17 mouse cellular contexts compared by ENCODE assay signal in genomic region chr4:154630763-154631162, GRCm38 (mm10). TPM values are rescaled to one million over a fixed set of nuclear protein-coding genes. Genes with fewer than 3 reads are reported as not detected.
DNase-seq lines count a peak whose midpoint lies in the region; ATAC-seq and TF ChIP-seq lines count a peak whose summit lies in the region.
"Had no signal": no experiment of that assay in that cellular context is flagged by ENCODE, and none has a peak within 500 bp of the region (broad histone marks: within the 10 kb centered on the region; RNA-seq: fewer than 3 reads in every experiment).

No protein-coding gene starts in this region.

- peak overlapping the region; percentile 88; the same call in 1 of the 2 replicates for H3K4me2 ChIP-seq in heart, embryonic 13.5 days
- peak overlapping the region; percentile 90 for H3K4me2 ChIP-seq in lung, embryonic 14.5 days
- H3K4me2 ChIP-seq in forebrain, postnatal 0 days (ENCODE audit: low read depth), result peak overlapping the region; percentile 61; the same call in 1 of the 2 replicates
- H3K4me2 ChIP-seq in stomach, embryonic 14.5 days (replicated peaks; ENCODE audit: low read depth, low read length), result peak overlapping the region; percentile 14; the same call in 1 of the 2 replicates
- H3K4me2 ChIP-seq in midbrain, embryonic 13.5 days (replicated peaks), result no peak overlapping the region
- H3K4me2 ChIP-seq: midbrain, embryonic 11.5 days had no signal

- no peak overlapping the region for H3K27ac ChIP-seq in heart, embryonic 13.5 days (replicated peaks)
- H3K27ac ChIP-seq in lung, embryonic 14.5 days (ENCODE audit: low read depth), result peak overlapping the region; percentile 61
- no peak overlapping the region for H3K27ac ChIP-seq in forebrain, postnatal 0 days (ENCODE audit: low read depth, low read length)
- H3K27ac ChIP-seq in stomach, embryonic 14.5 days (ENCODE audit: low read length), result peak overlapping the region; percentile 27; the same call in 1 of the 2 replicates
- H3K27ac ChIP-seq in midbrain, embryonic 13.5 days, result no peak overlapping the region
- H3K27ac ChIP-seq: heart, adult 2 months had no signal

- H3K9me3 ChIP-seq in heart, embryonic 13.5 days, result no peaks in the 10 kb centered on the region
- H3K9me3 ChIP-seq in lung, embryonic 14.5 days (ENCODE audit: low read depth, low read length), result no peaks in the 10 kb centered on the region
- H3K9me3 ChIP-seq in forebrain, postnatal 0 days (ENCODE audit: low read length), result no peaks in the 10 kb centered on the region
- H3K9me3 ChIP-seq in stomach, embryonic 14.5 days (ENCODE audit: control insufficient read depth, low read depth, low read length), result no peaks in the 10 kb centered on the region
- no peaks in the 10 kb centered on the region for H3K9me3 ChIP-seq in midbrain, embryonic 13.5 days

- 44% methylated on average over 3 of the region's 3 CpGs for WGBS in heart, embryonic 13.5 days
- 40% methylated on average over 3 of the region's 3 CpGs for WGBS in lung, embryonic 14.5 days
- WGBS in lung, adult 2 months, result 32% methylated on average over 3 of the region's 3 CpGs
- WGBS in forebrain, postnatal 0 days, result 48% methylated on average over 3 of the region's 3 CpGs
- WGBS in stomach, embryonic 14.5 days, result 41% methylated on average over 3 of the region's 3 CpGs
- WGBS in midbrain, embryonic 13.5 days, result 60% methylated on average over 3 of the region's 3 CpGs

- no peaks in the 10 kb centered on the region for H3K36me3 ChIP-seq in heart, embryonic 13.5 days
- no peaks in the 10 kb centered on the region for H3K36me3 ChIP-seq in lung, embryonic 14.5 days (ENCODE audit: insufficient read depth)
- no peaks in the 10 kb centered on the region for H3K36me3 ChIP-seq in forebrain, postnatal 0 days (ENCODE audit: insufficient read depth)
- H3K36me3 ChIP-seq in stomach, embryonic 14.5 days (ENCODE audit: control insufficient read depth, insufficient read depth, low read length), result no peaks in the 10 kb centered on the region
- no peaks in the 10 kb centered on the region for H3K36me3 ChIP-seq in midbrain, embryonic 13.5 days

- ATAC-seq in heart, embryonic 13.5 days (ENCODE audit: extremely low read depth, insufficient number of reproducible peaks, low FRiP score, low TSS enrichment), result no peak
- ATAC-seq in lung, embryonic 14.5 days (ENCODE audit: insufficient read depth), result no peak
- ATAC-seq in forebrain, postnatal 0 days, result no peak
- ATAC-seq in stomach, embryonic 14.5 days (ENCODE audit: insufficient number of reproducible peaks, insufficient read depth, low FRiP score, low read depth), result 0 out of 2 replicates have a peak, but pooled peaks have one; percentile 20
- ATAC-seq in midbrain, embryonic 13.5 days, result no peak
- ATAC-seq: liver, postnatal 0 days had no signal

- peaks cover 82% of the 10 kb centered on the region for H3K4me1 ChIP-seq in heart, embryonic 13.5 days
- H3K4me1 ChIP-seq in lung, embryonic 14.5 days (ENCODE audit: insufficient read depth), result 0 out of 2 replicates have a peak, but pooled peaks cover 2% of the 10 kb centered on the region
- no peaks in the 10 kb centered on the region; the same call in 1 of the 2 replicates for H3K4me1 ChIP-seq in lung, adult 2 months (ENCODE audit: control insufficient read depth, insufficient read depth, low read length)
- peaks cover 9% of the 10 kb centered on the region; the same call in 1 of the 2 replicates for H3K4me1 ChIP-seq in forebrain, postnatal 0 days (ENCODE audit: insufficient read depth)
- H3K4me1 ChIP-seq in stomach, embryonic 14.5 days (ENCODE audit: control insufficient read depth, insufficient read depth, low read length), result peaks cover 13% of the 10 kb centered on the region; the same call in 1 of the 2 replicates
- H3K4me1 ChIP-seq in midbrain, embryonic 13.5 days (replicated peaks), result peaks cover 64% of the 10 kb centered on the region

- no peak overlapping the region for H3K4me3 ChIP-seq in heart, embryonic 13.5 days
- 0 out of 2 replicates have a peak overlapping the region, but pooled peaks have one; percentile 2 for H3K4me3 ChIP-seq in lung, embryonic 14.5 days (ENCODE audit: low read depth, low read length)
- no peak overlapping the region for H3K4me3 ChIP-seq in lung, adult 2 months (replicated peaks; ENCODE audit: extremely low read depth, low read depth, low read length)
- no peak overlapping the region for H3K4me3 ChIP-seq in forebrain, postnatal 0 days (ENCODE audit: low read depth, low read length)
- no peak overlapping the region for H3K4me3 ChIP-seq in stomach, embryonic 14.5 days (ENCODE audit: low read depth, low read length)
- H3K4me3 ChIP-seq in midbrain, embryonic 13.5 days (replicated peaks), result no peak overlapping the region
- H3K4me3 ChIP-seq: heart, adult 2 months had no signal

- H3K27me3 ChIP-seq in heart, embryonic 13.5 days (replicated peaks), result peaks cover 82% of the 10 kb centered on the region
- peaks cover 56% of the 10 kb centered on the region for H3K27me3 ChIP-seq in lung, embryonic 14.5 days (ENCODE audit: insufficient read depth, low read length)
- H3K27me3 ChIP-seq in forebrain, postnatal 0 days (ENCODE audit: insufficient read depth, low read length), result peaks cover 13% of the 10 kb centered on the region
- H3K27me3 ChIP-seq in stomach, embryonic 14.5 days (ENCODE audit: control insufficient read depth, insufficient read depth, low read length), result peaks cover 31% of the 10 kb centered on the region; the same call in 1 of the 2 replicates
- H3K27me3 ChIP-seq in midbrain, embryonic 13.5 days, result peaks cover 80% of the 10 kb centered on the region

- no peak for TF ChIP-seq CTCF in lung, embryonic 14.5 days (IDR thresholded peaks at IDR 0.05; ENCODE audit: low read depth)
- TF ChIP-seq CTCF in lung, adult 2 months (IDR thresholded peaks at IDR 0.05; ENCODE audit: insufficient read depth, low read length), result no peak
- TF ChIP-seq CTCF in forebrain, postnatal 0 days (IDR thresholded peaks at IDR 0.05; ENCODE audit: low read depth), result no peak

- DNase-seq in heart, postnatal 4 days, result no peak
- peak; percentile 42 for DNase-seq in lung, embryonic 14.5 days
- DNase-seq in lung, adult 2 months, result no peak
- DNase-seq in forebrain, postnatal 0 days, result no peak
- no peak for DNase-seq in retina, postnatal 1 day
- DNase-seq: adrenal gland, postnatal 14 days; cerebellum, postnatal 25 days; heart, adult 2 months; liver, postnatal 0 days had no signal

- H3K9ac ChIP-seq in heart, embryonic 13.5 days, result peak overlapping the region; percentile 1; the same call in 1 of the 2 replicates
- H3K9ac ChIP-seq in lung, embryonic 14.5 days, result no peak overlapping the region
- H3K9ac ChIP-seq in forebrain, postnatal 0 days, result no peak overlapping the region
- H3K9ac ChIP-seq in stomach, embryonic 14.5 days (replicated peaks; ENCODE audit: low read depth, low read length), result no peak overlapping the region
- no peak overlapping the region for H3K9ac ChIP-seq in midbrain, embryonic 13.5 days (replicated peaks)
- H3K9ac ChIP-seq: liver, postnatal 0 days had no signal

- TF ChIP-seq POLR2A in lung, adult 2 months (IDR thresholded peaks at IDR 0.05; ENCODE audit: borderline replicate concordance, extremely low read depth, low read depth, low read length), result no peak

RNA-seq across cellular contexts. Expression of gene Prdm16, which starts 5.9 kb away (rescaled TPM):
- polyA plus RNA-seq in heart, embryonic 13.5 days (2015; fragmentation: Nextera tagmentation; extraction: Ambion mirVana), result 15.3 and 19.3 TPM in 2 replicates
- 10 to 100 TPM; 25.5 to 26.8 TPM for total RNA-seq in heart, postnatal 4 days (2021)
- 19.4 and 21.4 TPM in 2 replicates for polyA plus RNA-seq in lung, embryonic 14.5 days (2014; fragmentation: Nextera tagmentation; extraction: Ambion mirVana)
- 17.7 and 18.3 TPM in 2 replicates for polyA plus RNA-seq in lung, adult 2 months (2012; rRNA removed)
- 9.8 and 10.7 TPM in 2 replicates for total RNA-seq in forebrain, postnatal 0 days (2014; rRNA removed)
- polyA plus RNA-seq in forebrain, postnatal 0 days (2015; fragmentation: Nextera tagmentation; extraction: Ambion mirVana), result 7.8 and 16.3 TPM in 2 replicates
- 18.4 and 21.8 TPM in 2 replicates for polyA plus RNA-seq in stomach, embryonic 14.5 days (2014; fragmentation: Nextera tagmentation; extraction: Ambion mirVana)
- 8.7 and 12.5 TPM in 2 replicates for polyA plus RNA-seq in midbrain, embryonic 13.5 days (2015; fragmentation: Nextera tagmentation; extraction: Ambion mirVana)

RNA-seq across cellular contexts. Expression of gene Actrt2, which starts 36.9 kb away (rescaled TPM):
- not detected in 2 replicates for polyA plus RNA-seq in heart, embryonic 13.5 days (2015; fragmentation: Nextera tagmentation; extraction: Ambion mirVana)
- not detected for total RNA-seq in heart, postnatal 4 days (2021)
- polyA plus RNA-seq in lung, embryonic 14.5 days (2014; fragmentation: Nextera tagmentation; extraction: Ambion mirVana), result not detected in 2 replicates
- not detected in 2 replicates for polyA plus RNA-seq in lung, adult 2 months (2012; rRNA removed)
- total RNA-seq in forebrain, postnatal 0 days (2014; rRNA removed), result not detected in 2 replicates
- polyA plus RNA-seq in forebrain, postnatal 0 days (2015; fragmentation: Nextera tagmentation; extraction: Ambion mirVana), result not detected in 2 replicates
- not detected in 2 replicates for polyA plus RNA-seq in stomach, embryonic 14.5 days (2014; fragmentation: Nextera tagmentation; extraction: Ambion mirVana)
- not detected in 2 replicates for polyA plus RNA-seq in midbrain, embryonic 13.5 days (2015; fragmentation: Nextera tagmentation; extraction: Ambion mirVana)
- total RNA-seq: adrenal gland, postnatal 14 days; heart, adult 2 months; left cerebral cortex, postnatal 14 days had no signal
- polyA plus RNA-seq: large intestine, adult 2 months; liver, postnatal 0 days; midbrain, embryonic 11.5 days; spleen, adult 2 months; thymus, postnatal 0 days had no signal

Comparison
In these comparisons a context has a peak if more than half of its experiments do, and no peak if none do; other contexts are left out.
1. H3K27ac ChIP-seq: peak in lung, embryonic 14.5 days (single experiment) and stomach, embryonic 14.5 days (single experiment); none in heart, embryonic 13.5 days (single experiment), forebrain, postnatal 0 days (single experiment) and midbrain, embryonic 13.5 days (single experiment).